Mouse (Mus musculus) stomach, embryonic 16.5 days (tissue): ENCODE data around the gene Tubb4b. TPM values are rescaled to one million over a fixed set of nuclear protein-coding genes. Genes with fewer than 3 reads are reported as not detected.

Source experiments
- ATAC-seq: fragments of 200-750 bp; cut with Nextera tagmentation; 2 replicates; pipeline ENCODE4 v1.8.0; 2017; ENCODE audit warnings: moderate number of reproducible peaks, moderate TSS enrichment; ENCODE audit not compliant: insufficient read depth, low FRiP score
- H3K27ac ChIP-seq: fragments of 300-500 bp; sonication (generic); 2 replicates; pipeline ENCODE4 v1.5.1; 2014; ENCODE audit warnings: low read length
- H3K27me3 ChIP-seq: fragments of 300-500 bp; sonication (generic); 2 replicates; pipeline ENCODE4 v1.6.1; 2014; ENCODE audit warnings: low read length, control low read depth, mixed read lengths; ENCODE audit not compliant: control insufficient read depth, insufficient read depth
- H3K36me3 ChIP-seq: fragments of 300-500 bp; sonication (generic); 2 replicates; pipeline ENCODE4 v1.6.1; 2014; ENCODE audit warnings: low read length; ENCODE audit not compliant: control insufficient read depth, insufficient read depth
- H3K4me1 ChIP-seq: fragments of 300-500 bp; sonication (generic); 2 replicates; pipeline ENCODE4 v1.6.1; 2014; ENCODE audit warnings: low read length, control low read depth, mixed read lengths; ENCODE audit not compliant: control insufficient read depth, insufficient read depth
- H3K4me2 ChIP-seq: fragments of 300-500 bp; sonication (generic); 2 replicates; pipeline ENCODE4 v1.6.1; 2014; ENCODE audit warnings: low read depth, low read length, mixed read lengths
- H3K4me3 ChIP-seq: fragments of 300-500 bp; sonication (generic); replicated peaks from 2 replicates; pipeline ENCODE4 v1.5.1; 2014; ENCODE audit warnings: mild to moderate bottlenecking, low read length
- H3K9ac ChIP-seq: fragments of 300-500 bp; sonication (generic); 2 replicates; pipeline ENCODE4 v1.6.1; 2014; ENCODE audit warnings: low read length
- H3K9me3 ChIP-seq: fragments of 300-500 bp; sonication (generic); replicated peaks from 2 replicates; pipeline ENCODE4 v1.6.1; 2016; ENCODE audit warnings: low read length, control low read depth; ENCODE audit not compliant: control insufficient read depth
- WGBS: fragments of 180-500 bp; shearing (Covaris S2); extraction: QIAGEN DNeasy Blood & Tissue Kit; methylation state at CpG from one replicate; pipeline ENCODE4 v1.1.7; 2014; 5-methylcytosine and 5-hydroxymethylcytosine counted together
- polyA plus RNA-seq: library from polyadenylated mRNA; unstranded; fragments of >200 nt; fragmentation: Nextera tagmentation; extraction: Ambion mirVana; gene quantifications from 2 replicates; pipeline ENCODE4 v1.2.1, GENCODE M21; 2015

The Tubb4b gene
- polyA plus RNA-seq, 1 experiment from 2014 or later: 631 TPM

DNA sequence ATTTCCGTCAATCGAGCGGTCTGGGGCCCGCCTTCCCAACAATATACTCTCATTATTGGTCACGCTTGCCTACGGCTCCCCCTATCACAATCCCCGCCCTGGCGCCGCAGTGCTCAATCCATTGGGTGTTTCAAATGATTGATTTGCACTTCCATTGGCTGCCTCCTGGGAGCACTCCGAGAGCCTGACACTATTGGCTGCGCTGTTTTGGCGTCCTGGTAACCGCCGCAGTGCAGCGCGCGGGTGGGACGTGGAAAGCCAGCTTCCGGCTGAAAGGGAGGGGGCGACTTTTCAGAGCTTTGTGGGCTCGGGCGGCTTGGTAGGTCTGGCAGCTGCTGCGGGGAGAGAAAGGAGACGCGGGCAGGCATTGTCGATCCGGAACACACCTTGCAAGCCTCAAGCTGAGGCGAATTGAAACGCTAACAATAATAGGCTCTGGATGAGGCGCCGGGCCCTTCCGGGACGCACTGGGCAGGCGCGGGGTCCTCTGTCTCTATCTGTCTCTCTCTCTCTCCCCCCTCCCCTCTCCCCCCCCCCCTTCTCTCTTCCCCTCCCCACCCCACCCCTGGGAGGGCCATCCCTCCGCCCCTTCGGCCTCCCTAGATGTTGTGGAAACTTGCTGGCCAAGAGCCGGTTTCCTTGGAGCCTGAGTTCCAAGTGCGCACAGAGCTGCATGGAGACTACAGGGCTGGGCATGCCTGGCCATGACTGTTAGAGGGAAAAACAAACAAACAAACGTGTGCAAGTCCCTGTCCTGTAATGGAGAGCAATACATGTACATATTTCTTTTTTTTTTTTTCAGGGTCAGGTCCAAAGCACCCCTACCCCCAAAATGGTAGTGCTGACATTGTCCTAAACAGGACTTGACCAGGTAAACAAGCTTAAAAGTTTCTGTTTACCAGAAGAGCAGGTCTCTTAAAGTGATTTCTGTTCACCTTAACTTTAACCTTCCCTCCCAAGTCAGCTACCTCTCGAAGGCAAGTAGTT is 557 bp upstream of the Tubb4b start:
- no peaks in the 10 kb centered on the region for H3K27me3 ChIP-seq
- peak overlapping the region; percentile 63 for H3K4me3 ChIP-seq
- peak overlapping the region; percentile 60 for H3K4me2 ChIP-seq
- peaks cover 22% of the 10 kb centered on the region for H3K4me1 ChIP-seq
- H3K27ac ChIP-seq: peak overlapping the region; percentile 99
- WGBS: 2% methylated on average over 41 of the region's 41 CpGs
- 0 out of 2 replicates have a peak, but pooled peaks cover 5% of the 10 kb centered on the region for H3K36me3 ChIP-seq
- H3K9ac ChIP-seq: peak overlapping the region; percentile 75
- H3K9me3 ChIP-seq: no peaks in the 10 kb centered on the region
- ATAC-seq: peak; percentile 95

DNA sequence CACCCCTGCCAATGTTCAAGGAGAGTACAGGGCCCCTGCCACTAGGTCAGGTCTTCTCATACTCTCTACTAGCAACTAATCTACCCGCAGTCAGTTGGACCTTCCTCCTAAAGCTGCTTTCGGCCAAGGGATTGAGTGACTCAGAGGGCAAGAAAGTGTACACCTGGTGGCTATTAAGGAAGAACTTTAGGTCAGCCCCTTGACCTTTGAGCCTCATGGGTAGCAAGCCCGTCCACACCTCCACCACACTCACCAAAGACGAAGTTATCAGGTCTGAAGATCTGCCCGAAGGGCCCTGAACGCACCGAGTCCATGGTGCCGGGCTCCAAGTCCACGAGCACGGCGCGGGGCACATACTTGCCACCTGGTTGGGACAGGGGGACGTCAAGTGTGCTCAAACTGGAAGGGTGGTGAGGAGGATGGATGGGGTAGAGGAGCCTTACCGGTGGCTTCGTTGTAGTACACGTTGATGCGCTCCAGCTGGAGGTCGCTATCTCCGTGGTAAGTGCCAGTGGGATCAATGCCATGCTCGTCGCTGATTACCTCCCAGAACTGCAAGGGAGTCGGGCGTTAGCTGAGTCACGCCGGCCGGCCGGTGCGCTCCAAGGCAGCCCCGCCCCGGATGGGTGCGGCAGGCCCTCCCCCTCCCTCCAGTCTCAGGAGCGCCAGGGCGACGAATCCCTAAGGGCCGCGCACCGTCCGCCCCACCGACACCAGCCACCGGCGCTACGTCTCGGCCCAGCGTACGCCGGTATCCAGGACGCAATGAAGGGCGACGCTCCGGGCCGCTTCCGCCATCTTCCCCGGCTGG is 616 bp downstream of the Tubb4b start:
- H3K4me2 ChIP-seq: peak overlapping the region; percentile 98
- H3K9me3 ChIP-seq: no peaks in the 10 kb centered on the region
- H3K27ac ChIP-seq: peak overlapping the region; percentile 98
- H3K27me3 ChIP-seq: no peaks in the 10 kb centered on the region
- under 1% methylated on average over 53 of the region's 53 CpGs for WGBS
- H3K4me3 ChIP-seq: peak overlapping the region; percentile 93
- peak; percentile 67 for ATAC-seq
- H3K9ac ChIP-seq: peak overlapping the region; percentile 91
- H3K36me3 ChIP-seq: 0 out of 2 replicates have a peak, but pooled peaks cover 5% of the 10 kb centered on the region
- peaks cover 21% of the 10 kb centered on the region for H3K4me1 ChIP-seq

DNA sequence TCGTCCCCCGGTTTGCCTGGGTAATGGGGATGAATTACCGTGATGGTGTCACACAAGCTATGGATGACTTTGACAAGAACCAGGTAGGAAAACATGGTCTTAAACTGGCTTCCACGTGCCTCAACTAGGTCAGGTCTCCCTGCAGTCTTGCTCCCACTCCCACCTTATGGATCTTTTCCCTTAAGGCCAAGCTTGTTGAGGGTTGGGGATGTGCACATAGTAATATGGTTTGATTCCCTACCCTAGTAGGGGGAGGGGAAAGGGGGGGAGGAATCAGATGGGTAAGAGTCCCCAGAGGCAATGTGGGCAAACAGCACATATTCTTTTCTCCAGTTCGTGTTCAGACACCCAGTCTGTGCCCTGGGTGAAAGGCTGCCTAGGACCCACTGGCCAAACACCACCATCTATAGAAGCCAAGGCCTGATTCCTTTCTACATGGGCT is 3.1 kb downstream of the Tubb4b start:
- 65% methylated on average over 5 of the region's 5 CpGs for WGBS
- Histone ChIP-seq H3K27me3 (no peaks in the 10 kb centered on the region), H3K4me3 (no peak overlapping the region), H3K36me3 (0 out of 2 replicates have a peak, but pooled peaks cover 5% of the 10 kb centered on the region), H3K9me3 (no peaks in the 10 kb centered on the region), H3K4me1 (peaks cover 17% of the 10 kb centered on the region), H3K9ac (no peak overlapping the region), H3K27ac (no peak overlapping the region), H3K4me2 (no peak overlapping the region)
- no peak for ATAC-seq

DNA sequence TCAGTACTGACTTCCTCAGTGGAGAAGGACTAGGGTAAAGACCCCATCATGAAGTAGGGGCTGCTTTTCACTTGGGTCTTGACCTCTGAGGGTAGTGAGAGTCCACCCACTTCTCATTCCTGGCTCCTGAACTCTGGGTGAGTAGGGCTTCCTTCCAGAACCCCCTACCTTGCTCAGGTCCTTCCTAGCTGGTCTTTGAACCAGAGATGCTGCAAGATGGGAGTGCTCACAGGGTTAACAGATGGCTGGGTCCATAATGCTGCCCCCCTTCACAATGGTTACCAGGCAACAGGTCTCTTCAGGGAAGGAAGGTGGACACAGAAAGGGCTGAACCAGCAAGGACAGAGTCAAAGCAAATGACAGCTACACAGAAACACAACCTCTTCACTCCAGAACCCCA is 6.1 kb downstream of the Tubb4b start, which contains the start of gene Fam166a:
Gene Fam166a, plus strand, starts transcription at position 301 of the 400 bp plus-strand sequence.
- Histone ChIP-seq H3K4me3 (no peak within 1 kb of the TSS), H3K4me2 (no peak within 1 kb of the TSS)

DNA sequence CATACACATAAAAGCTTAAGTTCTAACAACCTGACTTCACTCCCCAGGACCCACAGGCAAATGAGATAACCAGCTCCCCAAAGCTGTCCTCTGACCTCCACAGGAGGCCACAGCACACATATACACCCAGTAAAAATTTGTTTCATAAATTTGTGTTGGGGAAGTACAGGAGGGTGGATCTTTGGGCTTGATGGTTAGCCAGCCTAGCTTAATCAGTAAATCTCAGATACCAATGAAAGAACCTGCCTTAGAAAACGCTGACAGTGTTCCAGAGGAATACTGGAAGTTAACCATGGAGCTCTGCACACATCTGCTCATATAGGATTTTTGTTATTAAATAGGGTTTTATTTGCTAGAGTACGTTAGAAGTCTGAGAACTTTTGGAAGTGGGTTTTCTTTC is 6.8 kb downstream of the Tubb4b start:
- 60% methylated on average over 2 of the region's 2 CpGs for WGBS
- H3K4me1 ChIP-seq: no peaks in the 10 kb centered on the region
- no peak overlapping the region for H3K9ac ChIP-seq
- H3K9me3 ChIP-seq: no peaks in the 10 kb centered on the region
- no peak for ATAC-seq
- no peaks in the 10 kb centered on the region for H3K27me3 ChIP-seq
- H3K4me3 ChIP-seq: no peak overlapping the region
- no peak overlapping the region for H3K4me2 ChIP-seq
- no peak overlapping the region for H3K27ac ChIP-seq
- H3K36me3 ChIP-seq: 0 out of 2 replicates have a peak, but pooled peaks cover 5% of the 10 kb centered on the region

More for the DNA sequence above, 6.1 kb downstream of the Tubb4b start, which contains the start of gene Fam166a:
- H3K36me3 ChIP-seq: 0 out of 2 replicates have a peak, but pooled peaks cover 5% of the 10 kb centered on the region
- H3K27me3 ChIP-seq: no peaks in the 10 kb centered on the region
- peaks cover 3% of the 10 kb centered on the region for H3K4me1 ChIP-seq
- no peak within 1 kb of the TSS for H3K27ac ChIP-seq
- H3K9me3 ChIP-seq: no peaks in the 10 kb centered on the region
- ATAC-seq: no peak
- H3K9ac ChIP-seq: no peak within 1 kb of the TSS

DNA sequence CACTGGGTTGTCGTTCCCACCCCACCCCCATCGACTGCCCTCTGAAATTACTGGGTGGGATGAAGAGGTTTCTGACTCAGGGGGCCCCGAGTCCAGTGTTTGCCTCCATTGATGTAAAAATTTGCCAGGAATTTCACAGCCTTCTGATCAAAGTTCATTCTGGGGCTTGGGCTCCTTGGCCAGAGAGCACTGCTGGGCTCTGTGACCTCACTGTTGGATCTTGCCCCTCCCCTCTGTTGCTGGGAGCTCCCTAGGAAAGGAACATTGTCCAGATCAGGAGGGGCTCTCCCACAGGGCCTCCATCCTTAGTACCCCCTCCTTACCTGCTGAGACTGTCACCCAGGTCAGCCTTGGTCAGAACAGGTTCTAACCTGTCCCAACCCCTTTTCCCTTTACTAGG is 10.1 kb downstream of the Tubb4b start, which contains the start of gene Stpg3:
Gene Stpg3, minus strand, starts transcription at position 194 of the 400 bp plus-strand sequence.
- Histone ChIP-seq H3K27me3 (no peaks in the 10 kb centered on the region), H3K4me2 (no peak within 1 kb of the TSS), H3K36me3 (no peaks in the 10 kb centered on the region), H3K9me3 (no peaks in the 10 kb centered on the region), H3K9ac (no peak within 1 kb of the TSS), H3K4me1 (peaks cover 10% of the 10 kb centered on the region), H3K27ac (no peak within 1 kb of the TSS), H3K4me3 (no peak within 1 kb of the TSS)
- 61% methylated on average over 3 of the region's 3 CpGs for WGBS
- no peak for ATAC-seq

DNA sequence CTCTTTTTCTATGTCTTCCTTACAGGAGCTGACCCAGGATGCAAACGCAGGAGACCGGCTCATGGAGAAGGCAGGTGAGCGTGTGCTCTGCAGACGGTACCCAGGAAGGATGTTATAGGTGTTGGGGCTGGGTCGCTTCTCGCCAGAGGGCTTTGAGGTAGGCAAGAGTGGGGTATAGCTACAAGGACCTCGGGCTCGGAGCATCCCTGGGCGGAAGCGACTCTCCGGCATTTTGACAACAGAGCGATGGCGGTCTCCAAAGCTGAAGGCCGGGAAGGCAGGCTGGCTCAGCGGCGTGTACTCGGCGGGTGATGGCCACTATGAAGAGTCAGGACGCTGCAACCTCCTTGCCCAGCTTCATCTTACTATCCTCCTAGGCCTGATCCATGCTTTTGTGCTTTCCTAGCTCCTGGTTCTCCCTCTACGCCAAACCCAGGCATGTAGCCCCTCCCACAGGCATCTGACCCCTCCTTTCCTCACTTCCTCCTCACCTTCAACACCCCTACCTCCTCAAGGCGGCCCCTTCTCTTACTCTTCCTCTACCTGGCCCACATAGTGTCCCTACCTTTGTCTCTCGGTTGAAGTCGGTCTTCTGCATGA is 11.1 kb downstream of the Tubb4b start:
- Histone ChIP-seq H3K27me3 (no peaks in the 10 kb centered on the region), H3K36me3 (no peaks in the 10 kb centered on the region), H3K4me1 (peaks cover 15% of the 10 kb centered on the region), H3K27ac (no peak overlapping the region), H3K4me3 (no peak overlapping the region), H3K9me3 (no peaks in the 10 kb centered on the region), H3K4me2 (no peak overlapping the region), H3K9ac (no peak overlapping the region)
- no peak for ATAC-seq
- WGBS: 60% methylated on average over 23 of the region's 23 CpGs

DNA sequence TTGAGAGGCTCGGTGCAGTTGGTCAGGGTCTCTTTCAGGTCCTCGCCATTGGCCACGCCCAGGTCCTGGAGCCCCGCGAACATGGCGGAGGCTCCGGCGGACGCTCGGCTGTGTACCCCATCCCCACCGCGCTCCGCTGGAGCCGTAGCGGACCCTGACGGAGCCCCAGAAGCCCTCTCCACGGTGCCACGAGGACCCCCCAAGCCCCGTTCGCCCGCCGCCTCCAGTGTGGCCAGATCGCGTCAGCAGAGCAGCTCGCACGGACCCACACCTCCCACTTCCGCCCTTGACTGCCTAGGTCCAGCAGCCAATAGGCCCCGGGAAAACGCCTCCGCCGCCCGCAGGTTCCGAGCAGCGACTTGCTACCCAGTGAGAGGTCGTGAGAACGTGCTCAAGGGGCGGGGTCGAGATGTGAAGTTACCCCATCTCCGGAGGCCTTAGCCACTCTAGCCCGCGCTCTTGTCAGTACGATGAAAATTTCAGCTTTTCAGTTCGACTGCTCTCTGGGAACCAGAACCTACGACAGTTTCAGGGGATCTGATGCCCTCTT is 13.3 kb downstream of the Tubb4b start, which contains the start of gene Nelfb:
Gene Nelfb, minus strand, starts transcription at position 369 of the 550 bp plus-strand sequence.
- Histone ChIP-seq H3K9ac (peak within 1 kb of the TSS; percentile 97), H3K4me3 (peak within 1 kb of the TSS; percentile 92), H3K9me3 (no peaks in the 10 kb centered on the region), H3K27me3 (no peaks in the 10 kb centered on the region), H3K4me2 (peak within 1 kb of the TSS; percentile 89), H3K36me3 (0 out of 2 replicates have a peak, but pooled peaks cover 4% of the 10 kb centered on the region), H3K4me1 (peaks cover 17% of the 10 kb centered on the region), H3K27ac (peak within 1 kb of the TSS; percentile 81)
- under 1% methylated on average over 44 of the region's 44 CpGs for WGBS
- peak; percentile 91 for ATAC-seq
